Mouse (Mus musculus): Measurements from ENCODE around the gene Babam2.

GRCm38 (mm10) chr5:31931127-31931625 is 233.7 kb downstream of the Babam2 start:
- no peak for TF ChIP-seq POLR2A (IDR thresholded peaks at IDR 0.05; ENCODE audit: low read depth, low read length)
- TF ChIP-seq CTCF (IDR thresholded peaks at IDR 0.05; ENCODE audit: extremely low read depth, insufficient read length, insufficient replicate concordance, low read depth, low read length) = no peak

Measured in small intestine, adult 2 months (tissue).